In genomic region chr19:37173331-37174115, GRCm38 (mm10) we compare ENCODE assay signal across 8 mouse cellular contexts. TPM values are rescaled to one million over a fixed set of nuclear protein-coding genes. Genes with fewer than 3 reads are reported as not detected.
DNase-seq lines count a peak whose midpoint lies in the region; ATAC-seq and TF ChIP-seq lines count a peak whose summit lies in the region.

No protein-coding gene starts in this region.

- TF ChIP-seq CTCF in G1E (IDR thresholded peaks at IDR 0.05; ENCODE audit: low read depth, low read length): no peak
- no peak for TF ChIP-seq CTCF in olfactory bulb, adult 2 months (IDR thresholded peaks at IDR 0.05; ENCODE audit: insufficient read depth, low read depth, low read length)

- no peak for TF ChIP-seq POLR2A in olfactory bulb, adult 2 months (IDR thresholded peaks at IDR 0.05; ENCODE audit: insufficient read depth, low read depth, low read length)

- H3K27me3 ChIP-seq in G1E (ENCODE audit: insufficient read depth, low read length): peaks cover 8% of the 10 kb centered on the region
- no peaks in the 10 kb centered on the region; the same call in 1 of the 2 replicates for H3K27me3 ChIP-seq in heart, embryonic 15.5 days
- H3K27me3 ChIP-seq in limb, embryonic 13.5 days: peaks cover 39% of the 10 kb centered on the region

- peak overlapping the region; percentile 91 for H3K27ac ChIP-seq in heart, embryonic 15.5 days
- no peak overlapping the region for H3K27ac ChIP-seq in limb, embryonic 13.5 days
- H3K27ac ChIP-seq in olfactory bulb, adult 2 months (ENCODE audit: insufficient read depth, low read depth, low read length): peak overlapping the region; percentile 98

- peaks cover 56% of the 10 kb centered on the region for H3K4me1 ChIP-seq in G1E (ENCODE audit: insufficient read depth, low read depth, low read length)
- peaks cover 7% of the 10 kb centered on the region for H3K4me1 ChIP-seq in heart, embryonic 15.5 days (replicated peaks)
- H3K4me1 ChIP-seq in limb, embryonic 13.5 days: peaks cover 12% of the 10 kb centered on the region
- H3K4me1 ChIP-seq in olfactory bulb, adult 2 months (ENCODE audit: control insufficient read depth, insufficient read depth, low read length): no peaks in the 10 kb centered on the region; the same call in 1 of the 2 replicates

- peak overlapping the region; percentile 94 for H3K4me2 ChIP-seq in heart, embryonic 15.5 days
- H3K4me2 ChIP-seq in limb, embryonic 13.5 days (replicated peaks): peak overlapping the region; percentile 97

- ATAC-seq in G1E (ENCODE audit: extremely low read depth, insufficient number of reproducible peaks, low FRiP score, poor library complexity, severe bottlenecking): no peak
- no peak for ATAC-seq in heart, embryonic 15.5 days (replicated peaks; ENCODE audit: insufficient number of reproducible peaks, insufficient read depth, low FRiP score, low read depth)
- peak; percentile 17; the same call in 1 of the 2 replicates for ATAC-seq in limb, embryonic 13.5 days (ENCODE audit: low FRiP score, low read depth)

- no peaks in the 10 kb centered on the region for H3K9me3 ChIP-seq in G1E (replicated peaks)
- H3K9me3 ChIP-seq in heart, embryonic 15.5 days (replicated peaks): no peaks in the 10 kb centered on the region
- H3K9me3 ChIP-seq in limb, embryonic 13.5 days: no peaks in the 10 kb centered on the region

- peak; percentile 34 for DNase-seq in embryo, embryonic 10 days (ENCODE audit: low spot score)
- DNase-seq in embryo, embryonic 9.5 days (ENCODE audit: extremely low spot score): no peak
- DNase-seq in G1E (ENCODE audit: low spot score): no peak
- no peak for DNase-seq in thymus, adult 18-20 months
- DNase-seq in adrenal gland, postnatal 4 days (ENCODE audit: low spot score in 2 of 2): no peak

- peak overlapping the region; percentile 86 for H3K4me3 ChIP-seq in G1E (ENCODE audit: low read depth, low read length)
- H3K4me3 ChIP-seq in heart, embryonic 15.5 days: peak overlapping the region; percentile 70
- H3K4me3 ChIP-seq in limb, embryonic 13.5 days: peak overlapping the region; percentile 69
- H3K4me3 ChIP-seq in olfactory bulb, adult 2 months (ENCODE audit: insufficient read depth, low read depth, low read length): peak overlapping the region; percentile 95

- H3K9ac ChIP-seq in heart, embryonic 15.5 days: peak overlapping the region; percentile 91
- peak overlapping the region; percentile 71 for H3K9ac ChIP-seq in limb, embryonic 13.5 days

- no peaks in the 10 kb centered on the region for H3K36me3 ChIP-seq in G1E (replicated peaks)
- no peaks in the 10 kb centered on the region for H3K36me3 ChIP-seq in heart, embryonic 15.5 days
- no peaks in the 10 kb centered on the region for H3K36me3 ChIP-seq in limb, embryonic 13.5 days

- 22% methylated on average over 20 of the region's 20 CpGs for WGBS in heart, embryonic 15.5 days
- 29% methylated on average over 20 of the region's 20 CpGs for WGBS in limb, embryonic 13.5 days
- WGBS in olfactory bulb, adult 2 months: 14% methylated on average over 20 of the region's 20 CpGs

RNA-seq across cellular contexts. Expression of gene March5, which starts 33.8 kb away (rescaled TPM):
- total RNA-seq in G1E (2014; fragmentation: Nextera tagmentation) (131 and 133 TPM in 2 replicates), G1E (2017) (125 and 129 TPM in 2 replicates)
- 64.5 and 92.4 TPM in 2 replicates for polyA plus RNA-seq in G1E (2012)
- polyA plus RNA-seq in heart, embryonic 15.5 days (2015; fragmentation: Nextera tagmentation; extraction: Ambion mirVana): 78.3 and 81.8 TPM in 2 replicates
- polyA plus RNA-seq in limb, embryonic 13.5 days (2015; fragmentation: Nextera tagmentation; extraction: Ambion mirVana): 109 and 112 TPM in 2 replicates
- not detected in 2 replicates for polyA plus RNA-seq in olfactory bulb, adult 2 months (2012; ENCODE audit: insufficient read depth, insufficient read length, low replicate concordance, missing spikeins)
- total RNA-seq in adrenal gland, postnatal 4 days (2021): 10 to 100 TPM; 90.3 to 91.3 TPM

RNA-seq across cellular contexts. Expression of gene Cpeb3, which starts 34.9 kb away (rescaled TPM):
- 3.9 and 5.2 TPM in 2 replicates for total RNA-seq in G1E (2014; fragmentation: Nextera tagmentation)
- total RNA-seq in G1E (2017): 2.0 and 2.4 TPM in 2 replicates
- polyA plus RNA-seq in G1E (2012): 2.0 and 2.9 TPM in 2 replicates
- 7.6 and 9.9 TPM in 2 replicates for polyA plus RNA-seq in heart, embryonic 15.5 days (2015; fragmentation: Nextera tagmentation; extraction: Ambion mirVana)
- 1.0 and 1.5 TPM in 2 replicates for polyA plus RNA-seq in limb, embryonic 13.5 days (2015; fragmentation: Nextera tagmentation; extraction: Ambion mirVana)
- polyA plus RNA-seq in olfactory bulb, adult 2 months (2012; ENCODE audit: insufficient read depth, insufficient read length, low replicate concordance, missing spikeins): not detected in 2 replicates
- 10 to 100 TPM; 20.4 to 20.6 TPM for total RNA-seq in adrenal gland, postnatal 4 days (2021)
